Mouse (Mus musculus): ENCODE data around the gene Aqp9. TPM values are rescaled to one million over a fixed set of nuclear protein-coding genes. Genes with fewer than 3 reads are reported as not detected.

Gene Aqp9
- total and polyA plus RNA-seq, 3 experiments, result 64.8 to 76.1 TPM; not detected in 1

- no peak for TF ChIP-seq USF2 (IDR thresholded peaks at IDR 0.05; ENCODE audit: borderline replicate concordance in 1 of 2, insufficient read depth in 1 of 2, low read depth in 1 of 2, low read length in 2 of 2)
- peak; percentile 96 for TF ChIP-seq MYB (IDR thresholded peaks at IDR 0.05; ENCODE audit: low read depth, low read length)
- no peak for TF ChIP-seq CTCF (IDR thresholded peaks at IDR 0.05 in 2 of 3, conservative IDR thresholded peaks at IDR 0.05 in 1 of 3; ENCODE audit: control insufficient read depth in 1 of 3, insufficient read depth in 1 of 3, low read depth in 2 of 3, low read length in 3 of 3, poor library complexity in 1 of 3, severe bottlenecking in 1 of 3)
- peak; percentile 88 for TF ChIP-seq GATA1 (IDR thresholded peaks at IDR 0.05; ENCODE audit: low read depth, low read length)
These were observed 10.4 kb downstream of the Aqp9 start (continued) for GRCm38 (mm10) chr9:71157921-71158646.

GRCm38 (mm10) chr9:71156447-71157035 is 11.9 kb downstream of the Aqp9 start:
- Histone ChIP-seq H3K36me3 (ENCODE audit: control insufficient read depth in 1 of 2, insufficient read depth in 2 of 2, low read length in 2 of 2) (peaks cover 4 to 78% of the 10 kb centered on the region in 2 experiments), H3K9ac (ENCODE audit: control insufficient read depth, low read depth, low read length, poor library complexity, severe bottlenecking) (peak overlapping the region; percentile 78), H3K4me3 (ENCODE audit: control insufficient read depth in 1 of 2, insufficient read depth in 1 of 2, low read depth in 2 of 2, low read length in 2 of 2) (peak overlapping the region in 1 of 2 experiments; percentile 6; a peak in 2 of 4 replicates), H3K4me1 (ENCODE audit: control insufficient read depth in 1 of 2, insufficient read depth in 2 of 2, low read length in 2 of 2) (peaks cover 50 to 69% of the 10 kb centered on the region in 2 experiments), H3K27ac (ENCODE audit: control insufficient read depth, low read depth, low read length) (peak overlapping the region; percentile 99), H3K9me3 (replicated peaks; ENCODE audit: insufficient read depth, low read length) (no peaks in the 10 kb centered on the region), H3K79me2 (ENCODE audit: control insufficient read depth, insufficient read depth, low read length, poor library complexity) (peaks cover 44% of the 10 kb centered on the region), H3K27me3 (ENCODE audit: control insufficient read depth in 1 of 2, insufficient read depth in 2 of 2, low read length in 2 of 2) (no peaks in the 10 kb centered on the region)
- DNase-seq (ENCODE audit: low read depth, low spot score), result peak; percentile 88
- no peak for TF ChIP-seq RAD21 (IDR thresholded peaks at IDR 0.05; ENCODE audit: low read depth, low read length)
- TF ChIP-seq E2F4 (IDR thresholded peaks at IDR 0.05; ENCODE audit: borderline replicate concordance, low read depth, low read length), result no peak
- TF ChIP-seq POLR2AphosphoS5 (IDR thresholded peaks at IDR 0.05; ENCODE audit: borderline replicate concordance, low read depth, low read length), result no peak
- TF ChIP-seq MAX (IDR thresholded peaks at IDR 0.05; ENCODE audit: low read length), result no peak
- TF ChIP-seq TBP (IDR thresholded peaks at IDR 0.05; ENCODE audit: low read depth, low read length), result peak; percentile 85
- no peak for TF ChIP-seq NRF1 (IDR thresholded peaks at IDR 0.05; ENCODE audit: insufficient read depth, low read depth, low read length, poor library complexity, severe bottlenecking)
- 0 out of 2 replicates have a peak, but pooled peaks have one; percentile 54 for TF ChIP-seq MYC (IDR thresholded peaks at IDR 0.05; ENCODE audit: low read depth, low read length)
- TF ChIP-seq USF2 (IDR thresholded peaks at IDR 0.05; ENCODE audit: borderline replicate concordance in 1 of 2, insufficient read depth in 1 of 2, low read depth in 1 of 2, low read length in 2 of 2), result peak in 1 of 2 experiments; percentile 71; a peak in 2 of 4 replicates
- peak; percentile 88 for TF ChIP-seq TAL1 (IDR thresholded peaks at IDR 0.05; ENCODE audit: low read length)
- TF ChIP-seq MAFK (IDR thresholded peaks at IDR 0.05; ENCODE audit: borderline replicate concordance, low read depth, low read length), result no peak
- TF ChIP-seq NELFE (IDR thresholded peaks at IDR 0.05; ENCODE audit: low read depth, low read length), result 0 out of 2 replicates have a peak, but pooled peaks have one; percentile 15
- TF ChIP-seq ZMIZ1 (IDR thresholded peaks at IDR 0.05; ENCODE audit: low read depth, low read length), result 0 out of 2 replicates have a peak, but pooled peaks have one; percentile 20
- no peak for TF ChIP-seq MXI1 (IDR thresholded peaks at IDR 0.05; ENCODE audit: low read depth, low read length)
- peak; percentile 91 for TF ChIP-seq TCF12 (IDR thresholded peaks at IDR 0.05; ENCODE audit: low read depth, low read length)
- TF ChIP-seq ZNF384 (IDR thresholded peaks at IDR 0.05; ENCODE audit: low read depth, low read length), result no peak
- 0 out of 2 replicates have a peak, but pooled peaks have one; percentile 20 for TF ChIP-seq CHD1 (IDR thresholded peaks at IDR 0.05; ENCODE audit: low read depth, low read length)
- no peak for TF ChIP-seq CTCF (IDR thresholded peaks at IDR 0.05 in 2 of 3, conservative IDR thresholded peaks at IDR 0.05 in 1 of 3; ENCODE audit: control insufficient read depth in 1 of 3, insufficient read depth in 1 of 3, low read depth in 2 of 3, low read length in 3 of 3, poor library complexity in 1 of 3, severe bottlenecking in 1 of 3)
- TF ChIP-seq EP300 (IDR thresholded peaks at IDR 0.05; ENCODE audit: low read depth in 1 of 2, low read length in 2 of 2), result peak; percentile 76 to 94
- peak; percentile 83 for TF ChIP-seq SIN3A (IDR thresholded peaks at IDR 0.05; ENCODE audit: low read length)
- TF ChIP-seq POLR2A (IDR thresholded peaks at IDR 0.05; ENCODE audit: control insufficient read depth in 1 of 2, insufficient read depth in 1 of 2, low read depth in 1 of 2, low read length in 2 of 2, poor library complexity in 1 of 2), result peak; percentile 40 to 70; a peak in 2 of 4 replicates
- peak; percentile 42; the same call in 1 of the 2 replicates for TF ChIP-seq MEF2A (IDR thresholded peaks at IDR 0.05; ENCODE audit: extremely low read depth, insufficient replicate concordance, low read depth, low read length, poor library complexity, severe bottlenecking)
- peak; percentile 56; the same call in 1 of the 2 replicates for TF ChIP-seq HCFC1 (IDR thresholded peaks at IDR 0.05; ENCODE audit: low read depth, low read length)
- no peak for TF ChIP-seq ELF1 (IDR thresholded peaks at IDR 0.05; ENCODE audit: low read depth, low read length)
- TF ChIP-seq GABPA (IDR thresholded peaks at IDR 0.05; ENCODE audit: low read depth, low read length), result no peak
- TF ChIP-seq SMC3 (IDR thresholded peaks at IDR 0.05; ENCODE audit: low read depth, low read length), result no peak
- TF ChIP-seq ZKSCAN1 (IDR thresholded peaks at IDR 0.05; ENCODE audit: low read depth, low read length), result no peak
- no peak for TF ChIP-seq UBTF (IDR thresholded peaks at IDR 0.05; ENCODE audit: borderline replicate concordance, insufficient read depth, low read depth, low read length)
- peak; percentile 76; the same call in 1 of the 2 replicates for TF ChIP-seq MYB (IDR thresholded peaks at IDR 0.05; ENCODE audit: low read depth, low read length)
- no peak for TF ChIP-seq ZC3H11A (IDR thresholded peaks at IDR 0.05; ENCODE audit: low read depth, low read length)

All from MEL (cell line).